Mouse (Mus musculus) lung, postnatal 0 days (tissue): ENCODE results near the gene Zfp296.

Experiments used
- CTCF ChIP-seq: IDR thresholded peaks from 2 replicates; pipeline ENCODE4 v1.5.1; 2016; ENCODE audit warnings: antibody characterized with exemption, mild to moderate bottlenecking
- EP300 ChIP-seq: IDR thresholded peaks from 2 replicates; pipeline ENCODE4 v1.6.1; 2016; ENCODE audit warnings: antibody characterized with exemption, mild to moderate bottlenecking, control low read depth

DNA sequence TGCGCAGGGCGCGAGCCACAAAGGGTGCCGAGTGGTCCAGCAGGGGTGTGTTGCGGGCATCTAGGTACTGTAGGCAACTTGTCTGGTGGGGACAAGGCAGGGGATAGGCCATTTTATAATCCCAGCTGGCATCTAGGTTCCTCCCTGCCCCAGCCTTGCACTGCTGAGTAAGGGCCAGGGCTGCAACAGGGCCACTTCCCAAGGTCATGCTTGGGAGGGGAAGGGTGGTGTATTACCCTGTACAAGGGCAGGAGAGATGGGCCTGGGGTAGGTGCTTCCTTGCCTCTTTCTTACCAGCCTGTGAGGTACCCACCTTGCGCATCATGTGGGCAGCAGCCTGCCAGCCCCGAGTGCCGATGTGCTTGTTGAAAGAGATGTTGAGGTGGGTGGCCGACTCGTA lies 42.4 kb upstream of the Zfp296 start:
- TF ChIP-seq CTCF (no peak), EP300 (no peak)
